Mouse (Mus musculus) intestine, embryonic 14.5 days (tissue): ENCODE data around the gene Olfr1307. TPM values are rescaled to one million over a fixed set of nuclear protein-coding genes. Genes with fewer than 3 reads are reported as not detected.

Experiments used
- ATAC-seq: fragments of 200-750 bp; cut with Nextera tagmentation; replicated peaks from 2 replicates; pipeline ENCODE4 v1.8.0; 2017; ENCODE audit warnings: low read depth, moderate number of reproducible peaks, moderate TSS enrichment, moderate library complexity; ENCODE audit not compliant: low FRiP score, low TSS enrichment
- DNase-seq: peaks from one replicate; pipeline ENCODE4 v3.0.0-alpha.2; 2018; ENCODE audit warnings: low spot score
- H3K27ac ChIP-seq: fragments of 300-500 bp; sonication (generic); 2 replicates; pipeline ENCODE4 v1.5.1; 2014; ENCODE audit warnings: low read depth, mild to moderate bottlenecking, control low read depth
- H3K27me3 ChIP-seq: fragments of 300-500 bp; sonication (generic); replicated peaks from 2 replicates; pipeline ENCODE4 v1.6.1; 2014; ENCODE audit warnings: low read length, control low read depth; ENCODE audit not compliant: control insufficient read depth, insufficient read depth
- H3K36me3 ChIP-seq: fragments of 300-500 bp; sonication (generic); 2 replicates; pipeline ENCODE4 v1.6.1; 2014; ENCODE audit warnings: low read length, control low read depth; ENCODE audit not compliant: control insufficient read depth, insufficient read depth
- H3K4me1 ChIP-seq: fragments of 300-500 bp; sonication (generic); replicated peaks from 2 replicates; pipeline ENCODE4 v1.6.1; 2014; ENCODE audit warnings: low read length, control low read depth, mixed read lengths; ENCODE audit not compliant: control insufficient read depth, insufficient read depth
- H3K4me2 ChIP-seq: fragments of 300-500 bp; sonication (generic); 2 replicates; pipeline ENCODE4 v1.6.1; 2014; ENCODE audit warnings: low read length
- H3K4me3 ChIP-seq: fragments of 300-500 bp; sonication (generic); 2 replicates; pipeline ENCODE4 v1.5.1; 2014; ENCODE audit warnings: low read depth, low read length, control low read depth, mixed read lengths
- H3K9ac ChIP-seq: fragments of 300-500 bp; sonication (generic); 2 replicates; pipeline ENCODE4 v1.6.1; 2014; ENCODE audit warnings: mild to moderate bottlenecking, low read length
- H3K9me3 ChIP-seq: fragments of 300-500 bp; sonication (generic); 2 replicates; pipeline ENCODE4 v1.6.1; 2016; ENCODE audit warnings: low read length, control low read depth; ENCODE audit not compliant: control insufficient read depth
- WGBS: fragments of 180-500 bp; shearing (Covaris S2); extraction: QIAGEN DNeasy Blood & Tissue Kit; methylation state at CpG from one replicate; pipeline ENCODE4 v1.1.7; 2014; 5-methylcytosine and 5-hydroxymethylcytosine counted together
- polyA plus RNA-seq: library from polyadenylated mRNA; unstranded; fragments of >200 nt; fragmentation: Nextera tagmentation; extraction: Ambion mirVana; gene quantifications from 2 replicates; pipeline ENCODE4 v1.2.1, GENCODE M21; 2014

The Olfr1307 gene
- polyA plus RNA-seq, result not detected in 2 replicates

DNA sequence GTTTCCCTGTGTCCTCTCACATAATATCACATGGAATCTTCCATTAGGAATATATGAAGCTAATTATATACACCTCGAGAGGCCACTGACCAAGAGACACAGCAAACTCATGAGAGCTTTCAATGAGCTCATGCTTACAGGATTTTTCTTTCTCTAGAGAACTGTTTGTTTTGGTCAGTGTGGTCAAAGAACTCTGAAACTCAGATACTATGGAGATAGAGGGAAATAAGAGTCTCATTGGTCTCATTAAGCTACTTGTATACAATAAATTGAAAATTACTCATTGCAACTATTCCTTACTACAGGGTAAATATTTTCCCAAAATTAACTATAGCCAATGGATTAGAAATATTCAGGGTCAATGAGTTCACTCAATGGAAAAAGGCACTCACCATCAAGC, at the start of gene Olfr1307:
Olfr1307 (minus strand) TSS at position 101 of the 400 bp plus-strand sequence.
- no peaks in the 10 kb centered on the region for H3K4me1 ChIP-seq
- H3K27ac ChIP-seq, result no peak within 1 kb of the TSS
- 71% methylated on average over 1 of the region's 1 CpGs for WGBS
- no peaks in the 10 kb centered on the region for H3K27me3 ChIP-seq
- DNase-seq, result no peak
- ATAC-seq, result no peak
- no peak within 1 kb of the TSS for H3K4me2 ChIP-seq
- no peak within 1 kb of the TSS for H3K9ac ChIP-seq
- H3K36me3 ChIP-seq, result no peaks in the 10 kb centered on the region
- no peaks in the 10 kb centered on the region for H3K9me3 ChIP-seq
- H3K4me3 ChIP-seq, result no peak within 1 kb of the TSS

DNA sequence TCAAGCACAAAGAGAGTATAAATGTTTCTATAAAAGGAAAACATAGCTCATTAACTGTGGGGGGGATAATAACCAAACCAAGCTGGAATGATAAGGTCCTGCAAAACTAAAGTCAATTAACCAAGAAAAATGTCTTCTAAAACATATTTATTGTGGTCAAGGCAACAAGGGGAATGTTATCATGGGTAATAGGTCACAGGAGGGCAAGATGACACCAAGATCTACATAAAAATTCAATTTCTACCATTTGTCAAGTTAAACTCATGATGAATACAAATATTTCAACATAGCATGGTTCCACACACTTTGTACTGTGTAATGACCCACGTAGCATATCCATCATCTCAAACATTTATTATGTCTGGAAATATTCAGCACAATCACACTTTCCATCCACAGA, 40.9 kb upstream of the Olfr1307 start, which contains the start of gene Olfr1309:
Olfr1309 (minus strand) TSS at position 101 of the 400 bp plus-strand sequence.
- H3K27me3 ChIP-seq, result no peaks in the 10 kb centered on the region
- 79% methylated on average over 1 of the region's 1 CpGs for WGBS
- H3K27ac ChIP-seq, result no peak within 1 kb of the TSS
- ATAC-seq (no peak), DNase-seq (no peak)
- H3K9me3 ChIP-seq, result no peaks in the 10 kb centered on the region
- H3K4me2 ChIP-seq, result no peak within 1 kb of the TSS
- H3K4me1 ChIP-seq, result no peaks in the 10 kb centered on the region
- no peak within 1 kb of the TSS for H3K4me3 ChIP-seq
- H3K36me3 ChIP-seq, result no peaks in the 10 kb centered on the region
- H3K9ac ChIP-seq, result no peak within 1 kb of the TSS

DNA sequence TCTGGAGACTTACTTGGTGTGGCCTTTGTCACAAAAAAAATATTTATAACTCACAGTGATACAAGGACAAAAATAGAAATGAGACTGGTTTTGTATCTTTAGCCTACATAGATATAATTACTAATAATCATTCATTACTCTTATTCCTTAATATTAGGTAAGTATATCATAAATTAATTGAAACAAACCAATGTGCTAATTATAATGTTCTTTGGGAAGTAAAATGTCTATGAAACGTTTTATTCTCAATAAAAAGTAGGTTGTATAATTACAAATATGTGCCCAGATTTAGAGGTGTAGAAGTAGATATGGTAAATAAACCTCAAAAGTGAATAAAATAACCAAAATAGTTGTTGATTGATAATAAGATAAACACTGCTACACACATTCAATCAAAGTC, 15.6 kb upstream of the Olfr1307 start, which contains the start of gene Olfr1308:
Olfr1308 (minus strand) TSS at position 101 of the 400 bp plus-strand sequence.
- no peak within 1 kb of the TSS for H3K4me3 ChIP-seq
- H3K36me3 ChIP-seq, result no peaks in the 10 kb centered on the region
- H3K4me1 ChIP-seq, result no peaks in the 10 kb centered on the region
- no peak for ATAC-seq
- H3K9ac ChIP-seq, result no peak within 1 kb of the TSS
- H3K9me3 ChIP-seq, result no peaks in the 10 kb centered on the region
- H3K27ac ChIP-seq, result no peak within 1 kb of the TSS
- H3K27me3 ChIP-seq, result no peaks in the 10 kb centered on the region
- no peak for DNase-seq
- H3K4me2 ChIP-seq, result no peak within 1 kb of the TSS
- 56% methylated on average over 1 of the region's 1 CpGs for WGBS

DNA sequence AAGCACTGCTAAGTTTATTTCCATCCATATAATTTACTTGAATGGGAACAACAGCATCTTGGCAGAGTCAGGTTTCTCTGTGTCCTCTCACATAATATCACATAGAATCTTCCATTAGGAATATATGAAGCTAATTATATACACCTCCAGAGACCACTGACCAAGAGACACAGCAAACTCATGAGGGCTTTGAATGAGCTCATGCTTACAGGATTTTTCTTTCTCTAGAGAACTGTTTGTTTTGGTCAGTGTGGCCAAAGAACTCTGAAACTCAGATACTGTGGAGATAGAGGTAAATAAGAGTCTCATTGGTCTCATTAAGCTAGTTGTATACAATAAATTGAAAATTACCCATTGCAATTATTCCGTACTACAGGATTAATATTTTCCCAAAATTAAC, 33.1 kb downstream of the Olfr1307 start, which contains the start of gene Olfr1306:
Olfr1306 (minus strand) TSS at position 101 of the 400 bp plus-strand sequence.
- Histone ChIP-seq H3K9ac (no peak within 1 kb of the TSS), H3K9me3 (0 out of 2 replicates have a peak, but pooled peaks cover 2% of the 10 kb centered on the region), H3K4me3 (no peak within 1 kb of the TSS), H3K27ac (no peak within 1 kb of the TSS), H3K4me1 (no peaks in the 10 kb centered on the region), H3K36me3 (no peaks in the 10 kb centered on the region), H3K4me2 (no peak within 1 kb of the TSS), H3K27me3 (no peaks in the 10 kb centered on the region)
- ATAC-seq, result no peak
- WGBS, result 81% methylated on average over 1 of the region's 1 CpGs
- DNase-seq, result no peak

Other genes with a start within 250 kb of the Olfr1307 start
- not detected in 2 replicates for gene Olfr1301, start 198.4 kb downstream of the Olfr1307 start, polyA plus RNA-seq
- not detected in 2 replicates for gene Olfr1302, start 172.0 kb downstream of the Olfr1307 start, polyA plus RNA-seq
- gene Olfr1303, start 129.1 kb downstream of the Olfr1307 start, polyA plus RNA-seq, result not detected in 2 replicates
- not detected in 2 replicates for gene Olfr1305, start 72.3 kb downstream of the Olfr1307 start, polyA plus RNA-seq
- not detected in 2 replicates for gene Olfr1306, start 33.2 kb downstream of the Olfr1307 start, polyA plus RNA-seq
- gene Olfr1308, start 15.5 kb upstream of the Olfr1307 start, polyA plus RNA-seq, result not detected in 2 replicates
- not detected in 2 replicates for gene Olfr1309, start 40.8 kb upstream of the Olfr1307 start, polyA plus RNA-seq
- gene Olfr1310, start 63.3 kb upstream of the Olfr1307 start, polyA plus RNA-seq, result not detected in 2 replicates
- not detected in 2 replicates for gene Olfr1311, start 75.0 kb upstream of the Olfr1307 start, polyA plus RNA-seq
- gene Olfr1312, start 100.8 kb upstream of the Olfr1307 start, polyA plus RNA-seq, result not detected in 2 replicates
- not detected in 2 replicates for gene Olfr1313, start 128.4 kb upstream of the Olfr1307 start, polyA plus RNA-seq
- gene Olfr1314, start 147.3 kb upstream of the Olfr1307 start, polyA plus RNA-seq, result not detected in 2 replicates
- gene Olfr1315-ps1, start 166.0 kb upstream of the Olfr1307 start, polyA plus RNA-seq, result not detected in 2 replicates
- not detected in 2 replicates for gene Olfr1316, start 185.5 kb upstream of the Olfr1307 start, polyA plus RNA-seq
- gene Olfr1317, start 190.9 kb upstream of the Olfr1307 start, polyA plus RNA-seq, result not detected in 2 replicates
- not detected in 2 replicates for gene Olfr1318, start 204.8 kb upstream of the Olfr1307 start, polyA plus RNA-seq